Mouse (Mus musculus): ENCODE measurements at regions not wholly inside any gene's neighbourhood (a gene's known extent, or its start where the extent isn't known, plus 50 kb on each side); places are given as distances from the start of the nearest gene placed in this dataset.

- TF ChIP-seq POLR2A (IDR thresholded peaks at IDR 0.05; ENCODE audit: insufficient read depth, low read depth, low read length) (no peak), CTCF (IDR thresholded peaks at IDR 0.05; ENCODE audit: insufficient read depth, low read depth, low read length) (no peak)
These were observed 201.9 kb upstream of the Sesn3 start for GRCm38 (mm10) chr9:14072950-14073349.
